Mouse (Mus musculus): ENCODE measurements around the gene Tmem239.
"Not testable (repeated sequence)": the region's sequence is repeated elsewhere in the genome, so short reads cannot be mapped to it uniquely, and the experiment has no call there.

The Tmem239 gene

GRCm38 (mm10) chr2:130406178-130406577 is at the start of gene Tmem239:
Gene Tmem239, plus strand, starts transcription at chr2:130406478.
- no peak for DNase-seq (ENCODE audit: low read depth, low spot score)

- no peak for DNase-seq (ENCODE audit: low read depth, low spot score)
Observed at GRCm38 (mm10) chr2:130357551-130357950, 48.7 kb upstream of the Tmem239 start.

DNA sequence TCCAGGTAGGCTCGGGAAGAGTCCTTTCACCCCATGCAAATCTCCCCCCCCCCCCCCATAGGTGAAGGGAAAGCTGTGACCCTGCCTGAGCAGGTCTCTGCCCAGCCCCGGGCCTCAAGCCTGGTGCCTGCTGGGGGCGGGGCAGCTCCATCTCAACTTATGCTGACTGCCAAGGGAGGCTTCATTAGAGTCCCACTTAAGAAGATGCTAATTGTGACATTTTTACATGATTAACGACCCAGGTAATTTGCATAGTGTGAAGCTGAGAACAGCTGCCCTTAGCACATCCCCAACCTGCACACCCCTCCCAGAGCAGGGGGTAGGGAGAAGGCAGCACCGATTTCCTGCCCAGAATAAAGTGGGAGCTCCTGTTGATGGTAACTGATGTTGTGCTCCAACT is 47.4 kb upstream of the Tmem239 start:
- DNase-seq (ENCODE audit: low read depth, low spot score), result no peak

DNA sequence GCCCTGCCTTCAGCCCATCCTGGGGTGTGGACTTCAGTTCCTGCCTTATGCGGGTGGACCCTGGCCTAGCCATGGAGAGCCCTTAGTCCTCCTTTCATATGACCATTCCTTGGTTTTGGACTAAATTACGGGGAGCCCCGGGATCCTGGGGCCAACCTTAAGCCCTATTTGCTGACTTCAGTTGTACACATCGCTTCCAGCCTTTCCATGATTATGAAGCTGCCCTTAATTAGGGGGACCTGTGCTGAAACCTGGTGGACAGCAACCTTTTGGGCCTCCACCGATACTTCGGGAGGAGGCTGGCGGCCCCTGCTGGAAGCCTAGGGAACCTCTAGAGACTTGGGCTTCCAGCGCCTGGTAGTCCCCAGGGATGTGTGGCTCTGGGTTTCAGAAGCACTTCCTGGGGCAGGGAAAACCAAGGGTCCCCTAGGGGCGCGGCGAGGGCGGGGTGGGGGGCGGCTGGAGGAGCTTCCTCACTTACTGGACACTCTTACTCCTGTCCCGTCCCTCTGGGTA is 43.7 kb upstream of the Tmem239 start:
- peak; percentile 70 for DNase-seq (ENCODE audit: low read depth, low spot score)

DNA sequence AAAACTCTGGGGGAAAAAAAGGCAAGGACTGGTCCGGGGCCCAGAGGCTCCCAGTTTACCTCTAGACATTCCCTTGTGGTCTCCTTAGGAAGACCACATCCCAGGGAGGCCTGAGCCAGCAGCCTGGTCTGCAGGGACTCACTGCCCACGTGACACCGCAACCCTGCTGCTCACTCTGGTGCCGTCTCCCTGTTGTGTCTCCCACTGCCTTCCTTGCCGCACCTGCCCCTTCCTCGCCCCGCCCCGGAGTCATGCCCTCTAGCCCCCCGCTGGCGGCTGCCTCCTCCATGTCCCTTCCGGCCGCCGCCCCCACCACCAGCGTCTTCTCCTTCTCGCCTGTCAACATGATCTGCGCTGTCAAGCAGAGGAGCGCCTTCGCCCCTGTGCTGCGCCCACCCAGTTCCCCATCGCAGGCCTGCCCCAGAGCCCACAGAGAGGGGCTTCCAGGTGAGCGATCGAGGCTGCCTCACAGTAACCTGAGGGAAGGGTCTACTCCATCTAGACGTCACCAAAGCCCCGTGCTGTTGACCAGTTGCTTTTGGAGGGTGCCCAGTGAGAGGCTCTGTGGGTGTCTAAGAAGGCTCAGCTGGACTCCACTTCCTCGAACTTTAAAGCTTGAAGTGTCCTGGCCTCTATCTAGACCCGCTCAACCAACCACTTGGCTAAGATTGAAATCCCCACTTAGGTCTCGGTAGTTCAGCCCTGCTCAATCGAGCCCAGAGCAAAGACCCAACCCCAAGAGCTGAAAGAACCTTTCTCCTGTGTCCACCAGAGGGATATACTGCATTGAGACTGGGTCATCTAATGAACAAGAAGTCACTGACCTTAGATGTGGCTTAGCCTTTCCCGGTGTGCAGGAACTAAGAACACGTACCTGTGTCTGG is 40.8 kb upstream of the Tmem239 start:
- peak; percentile 41 for DNase-seq (ENCODE audit: low read depth, low spot score)

DNA sequence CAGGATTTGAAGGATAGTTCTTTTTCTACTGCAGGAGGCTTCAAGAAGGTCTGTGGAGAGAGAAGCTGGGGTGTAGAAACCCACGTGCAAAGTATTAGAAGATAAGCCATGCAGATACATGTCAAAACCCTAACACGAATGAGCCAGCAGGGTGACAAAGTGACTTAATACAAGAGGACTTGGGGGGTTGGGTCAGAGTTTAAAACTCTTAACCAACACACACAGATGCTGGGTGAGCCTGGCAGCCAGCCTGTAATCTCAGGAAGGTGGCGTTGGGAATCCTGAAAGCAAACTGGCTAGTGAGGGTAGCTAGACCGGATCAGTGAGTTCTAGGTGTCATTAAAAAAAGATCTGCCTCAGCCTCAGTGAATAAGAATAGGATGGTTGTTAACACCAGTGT is 38.9 kb upstream of the Tmem239 start:
- no peak for DNase-seq (ENCODE audit: low read depth, low spot score)

DNA sequence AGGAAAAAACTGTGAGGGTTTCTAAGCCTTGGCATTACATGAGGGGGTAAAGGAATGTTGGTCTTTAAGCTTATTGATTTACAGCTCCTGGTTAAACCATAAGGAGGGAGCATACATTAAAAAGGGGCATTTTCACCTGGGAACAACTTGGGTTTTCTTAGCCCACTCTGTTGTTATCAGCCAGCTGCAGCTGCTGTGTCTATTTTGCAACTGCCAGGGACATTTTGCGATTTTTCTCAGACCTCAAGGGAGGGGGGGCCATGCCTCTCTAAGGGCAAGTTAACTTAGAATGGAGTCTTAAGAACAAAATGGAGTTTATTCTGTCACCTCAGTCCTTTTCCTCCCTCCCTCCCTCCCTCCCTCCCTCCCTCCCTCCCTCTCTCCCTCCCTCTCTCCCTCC is 33.3 kb upstream of the Tmem239 start:
- DNase-seq (ENCODE audit: low read depth, low spot score), result not testable (repeated sequence)

DNA sequence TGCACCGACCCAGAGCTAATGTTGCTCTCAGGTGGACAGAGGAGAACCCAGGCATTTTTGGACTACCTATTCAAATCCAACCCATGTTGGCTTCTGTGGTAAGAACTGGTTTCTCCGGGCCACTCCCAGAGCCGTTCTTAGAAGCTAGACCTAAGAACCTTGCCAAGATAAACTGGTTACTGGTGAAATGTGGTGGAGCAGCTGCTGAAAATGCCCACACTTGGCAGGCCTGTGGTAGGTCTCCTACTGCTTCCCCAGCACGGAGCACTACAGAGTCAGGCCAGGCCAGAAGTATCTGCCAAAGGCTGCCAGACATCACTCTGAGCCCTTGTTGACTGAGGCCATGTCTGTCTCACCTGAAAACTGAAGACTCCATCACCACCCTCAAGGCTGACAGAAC is 31.3 kb upstream of the Tmem239 start:
- no peak for DNase-seq (ENCODE audit: low read depth, low spot score)

GRCm38 (mm10) chr2:130383205-130383604 is 23.1 kb upstream of the Tmem239 start:
- DNase-seq (ENCODE audit: low read depth, low spot score), result no peak

DNA sequence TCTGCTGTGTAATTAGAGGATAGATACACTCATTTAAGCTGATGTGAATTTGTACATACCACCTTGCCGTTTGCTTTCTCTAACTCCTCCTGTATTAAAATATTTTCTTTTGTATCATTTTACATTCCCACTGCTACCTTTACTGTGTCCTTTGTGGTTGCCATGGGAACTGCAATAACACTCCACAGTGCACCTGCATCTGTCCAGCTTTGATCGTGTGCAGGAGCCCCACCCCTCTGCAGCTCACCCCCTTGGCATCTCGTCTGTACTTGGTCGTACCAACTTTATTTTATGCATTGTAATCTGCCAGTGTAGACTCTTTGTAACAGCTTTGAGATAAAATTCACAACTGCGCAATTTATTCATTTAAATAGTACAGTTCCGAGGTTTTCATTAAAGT is 22.4 kb upstream of the Tmem239 start:
- no peak for DNase-seq (ENCODE audit: low read depth, low spot score)

DNA sequence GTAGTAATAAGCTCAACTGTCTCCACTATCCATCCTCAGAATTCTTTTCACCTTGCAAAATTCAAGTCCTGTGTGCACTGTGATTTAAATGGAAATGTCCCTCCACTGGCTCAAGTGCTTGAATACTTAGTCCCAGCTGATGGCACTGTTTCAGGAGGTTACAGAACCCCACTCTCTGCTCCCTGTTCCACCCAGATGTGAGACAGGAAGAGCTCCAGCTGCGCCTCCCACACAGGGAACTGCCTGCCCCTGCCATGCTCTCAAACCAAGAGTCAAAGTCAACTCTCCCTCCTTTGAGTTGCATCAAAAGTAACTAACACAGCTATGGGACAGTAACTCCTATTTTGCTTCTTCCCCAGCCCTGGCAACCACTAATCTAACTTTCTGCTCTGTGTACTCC is 20.1 kb upstream of the Tmem239 start:
- DNase-seq (ENCODE audit: low read depth, low spot score), result no peak

GRCm38 (mm10) chr2:130388796-130389195 is 17.5 kb upstream of the Tmem239 start:
- peak; percentile 19 for DNase-seq (ENCODE audit: low read depth, low spot score)

- DNase-seq (ENCODE audit: low read depth, low spot score), result no peak
Observed at GRCm38 (mm10) chr2:130390993-130391625, 15.2 kb upstream of the Tmem239 start.

DNA sequence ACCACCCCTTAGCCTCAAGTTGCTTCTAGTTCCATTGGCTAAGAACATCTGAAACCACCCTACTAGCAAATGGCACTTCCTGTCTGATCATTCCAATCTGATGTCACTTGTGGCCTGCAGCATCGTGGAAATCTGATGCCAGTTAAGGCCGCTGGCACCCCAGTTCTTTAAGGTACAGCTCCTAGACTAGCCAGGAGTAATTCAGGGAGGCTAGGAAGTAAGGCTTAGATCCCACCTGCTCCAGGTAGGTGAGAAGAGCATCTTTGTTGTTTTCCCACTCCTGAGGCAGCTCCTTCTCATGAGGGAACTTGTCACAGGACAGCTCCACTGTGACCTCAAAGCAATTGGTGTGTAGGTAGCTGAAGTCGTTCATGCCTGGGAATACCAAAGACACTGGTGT is 13.4 kb upstream of the Tmem239 start:
- no peak for DNase-seq (ENCODE audit: low read depth, low spot score)

GRCm38 (mm10) chr2:130395696-130396095 is 10.6 kb upstream of the Tmem239 start:
- no peak for DNase-seq (ENCODE audit: low read depth, low spot score)

DNA sequence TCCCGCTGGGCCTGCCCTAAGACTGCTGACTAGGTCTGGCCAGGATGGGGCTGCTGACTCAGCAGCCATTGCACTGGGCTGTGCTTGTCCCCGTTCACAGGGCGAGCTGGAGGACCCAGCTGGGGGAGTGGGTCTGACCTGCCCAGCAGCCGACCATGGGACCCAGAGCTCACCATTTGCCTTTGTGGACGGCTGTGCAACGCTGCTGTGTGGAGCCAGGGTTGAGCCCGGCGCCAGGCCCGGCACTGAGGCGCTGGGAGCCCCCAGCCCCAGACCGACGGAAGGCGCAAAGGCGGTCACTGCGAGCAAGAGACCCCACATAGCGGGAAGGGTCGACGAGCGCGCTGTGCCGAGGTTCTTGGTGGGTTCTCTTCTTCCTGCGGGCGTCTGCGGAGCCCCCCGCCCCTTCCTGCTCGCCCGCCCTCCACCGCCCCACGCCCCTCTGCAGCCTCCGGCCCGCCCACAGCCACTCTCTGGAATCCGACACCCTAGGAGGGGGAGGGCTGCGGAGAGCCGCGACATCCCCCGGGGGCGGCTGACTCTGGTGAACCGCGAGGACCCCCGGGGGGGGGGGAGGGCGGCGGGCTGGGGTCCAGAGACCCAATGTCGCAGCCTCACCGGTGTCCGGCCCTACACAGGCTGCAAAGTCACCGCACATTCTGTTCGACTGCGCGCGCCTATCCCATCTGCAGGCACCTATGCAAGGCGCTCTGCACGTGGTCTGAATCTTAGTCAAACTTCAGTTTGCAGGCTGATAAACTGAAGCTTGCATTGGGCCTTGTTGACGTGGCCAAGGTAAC is 8.9 kb upstream of the Tmem239 start, which contains the start of gene Cpxm1:
Cpxm1 (minus strand) TSS at position 389 of the 800 bp plus-strand sequence.
- DNase-seq (ENCODE audit: low read depth, low spot score), result peak; percentile 74

DNA sequence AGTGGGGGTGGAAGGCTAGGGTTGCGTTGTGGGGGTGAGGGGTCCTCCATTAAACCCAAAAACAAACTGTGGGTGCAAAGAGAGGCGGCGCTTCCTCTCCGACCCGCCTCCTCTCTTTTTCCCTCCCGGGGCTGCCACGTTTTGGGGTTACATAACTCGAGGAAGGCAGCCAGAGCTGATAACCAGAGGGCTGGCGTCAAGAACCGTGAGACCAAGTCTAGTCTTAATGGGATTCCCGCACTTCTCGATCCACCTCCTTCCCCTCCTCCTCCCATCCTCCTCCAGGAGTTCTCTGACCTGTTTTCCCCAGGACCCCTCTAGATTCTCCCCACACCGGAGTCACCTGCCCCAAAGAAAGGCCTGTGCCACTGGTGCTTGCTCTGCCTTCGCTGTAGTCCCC is 8.2 kb upstream of the Tmem239 start:
- no peak for DNase-seq (ENCODE audit: low read depth, low spot score)

DNA sequence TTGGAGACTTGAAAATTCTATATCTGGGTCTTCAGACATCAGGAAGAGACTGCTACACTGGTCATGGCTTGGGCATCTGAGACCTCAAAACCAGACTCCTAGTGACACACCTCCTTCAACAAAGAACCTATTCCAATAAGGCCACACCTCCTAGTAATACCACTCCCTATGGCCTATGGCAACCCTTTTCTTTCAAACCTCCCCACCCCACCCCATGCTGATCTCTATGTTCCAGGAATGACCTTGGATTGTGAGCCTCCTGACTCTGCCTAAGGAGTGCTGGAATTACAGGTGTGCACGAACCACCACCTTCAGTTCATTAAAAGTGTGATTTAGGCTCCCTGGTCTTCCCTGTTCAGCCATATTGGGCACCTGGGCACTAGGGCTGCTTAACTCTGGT is 6.2 kb upstream of the Tmem239 start:
- DNase-seq (ENCODE audit: low read depth, low spot score), result no peak

DNA sequence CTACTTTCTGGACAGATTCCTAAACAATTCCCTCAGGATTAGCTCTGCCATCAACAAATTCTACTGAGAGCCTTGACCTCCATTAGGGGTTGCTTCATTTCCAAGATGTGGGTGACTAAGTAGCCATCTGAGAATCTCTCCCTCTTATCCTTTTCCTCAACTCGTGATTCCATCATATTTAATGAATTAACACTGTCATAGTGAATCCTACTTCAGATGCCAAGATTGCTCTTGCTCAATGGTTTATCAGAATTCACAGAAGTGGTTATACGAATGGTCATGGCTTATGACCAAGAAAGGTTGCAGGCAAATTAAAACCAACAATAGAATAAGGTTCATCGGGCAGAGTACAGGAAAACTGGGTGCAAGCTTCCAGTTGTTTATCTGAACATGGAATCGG is 4.4 kb upstream of the Tmem239 start:
- DNase-seq (ENCODE audit: low read depth, low spot score), result no peak

DNA sequence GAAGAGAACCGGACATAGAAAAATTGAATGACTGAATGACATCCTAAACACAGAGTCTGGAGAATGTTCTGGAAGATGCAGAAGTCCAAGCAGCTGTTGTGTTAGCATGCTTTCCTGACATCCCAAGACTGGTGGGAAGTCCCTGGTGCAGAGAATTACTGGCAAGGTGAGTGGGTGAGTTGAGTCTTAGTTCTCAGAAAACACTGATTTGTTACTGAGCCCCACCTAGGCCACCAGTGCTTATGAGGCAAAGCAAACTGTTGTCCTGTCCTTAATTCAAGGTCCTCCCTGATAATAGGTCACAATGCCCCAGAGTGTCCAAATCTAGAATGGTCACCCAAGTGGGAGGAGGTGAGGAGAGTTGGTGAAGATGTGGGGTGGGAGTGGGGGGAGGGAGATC is 1.3 kb upstream of the Tmem239 start, which contains the start of the genes Gm28372 and 1700020A23Rik:
Gm28372 (plus strand) TSS at position 301 of the 400 bp plus-strand sequence.
1700020A23Rik (plus strand) TSS at position 321 of the 400 bp plus-strand sequence.
- no peak for DNase-seq (ENCODE audit: low read depth, low spot score)

- peak; percentile 63 for DNase-seq (ENCODE audit: low read depth, low spot score)
Observed at GRCm38 (mm10) chr2:130408194-130408593, 1.9 kb downstream of the Tmem239 start.
